Mouse (Mus musculus) T-helper 2 cell (primary cell): ENCODE data around the gene B230219D22Rik.

Source experiments
- in situ Hi-C: fragments of 300-600 bp; cut with MboI, MseI; formaldehyde crosslinking; loops from one replicate; pipeline ENCODE4 v1.15.1; 2025; ENCODE audit warnings: high pct_unique_total_duplicates

Gene B230219D22Rik

GRCm38 (mm10) chr13:55726598-55727119, 33.7 kb downstream of the B230219D22Rik start:
- in situ Hi-C loops: no loop called here

DNA sequence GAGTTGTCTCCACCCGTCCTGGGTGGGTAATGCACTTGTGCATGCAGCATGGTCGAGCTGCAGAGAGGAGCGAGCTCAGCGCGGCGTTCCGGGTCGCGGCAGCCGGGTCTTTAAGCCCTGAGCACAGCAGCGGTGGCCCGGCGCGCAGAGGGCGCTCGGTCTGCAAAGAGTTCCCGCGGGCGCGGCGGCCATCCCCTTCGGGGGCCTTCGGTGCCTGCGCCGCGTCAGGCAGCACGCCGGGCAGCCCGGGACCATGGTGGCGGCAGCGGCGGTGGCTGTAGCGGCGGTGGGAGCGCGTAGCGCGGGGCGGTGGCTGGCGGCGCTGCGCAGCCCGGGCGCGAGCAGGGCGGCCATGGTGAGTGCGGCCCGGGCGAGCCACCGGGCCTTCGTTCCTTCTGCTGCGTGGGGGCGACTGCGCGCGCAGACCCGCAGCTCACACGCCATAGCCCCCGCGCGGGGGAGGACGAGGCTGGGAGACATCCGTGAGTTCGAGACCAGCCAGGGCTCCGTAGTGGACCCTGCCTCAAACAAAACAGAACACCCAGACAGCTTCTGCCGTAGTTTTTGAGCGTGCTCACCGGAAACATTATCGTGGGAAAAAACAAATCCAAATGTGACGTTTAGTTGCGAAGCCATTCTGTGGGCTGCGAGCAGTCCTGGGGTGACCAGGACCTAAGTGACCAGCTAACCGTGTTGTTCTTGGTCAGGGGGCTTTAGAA, 34.4 kb downstream of the B230219D22Rik start, which contains the start of gene Pcbd2:
Pcbd2 (plus strand) TSS at position 249 of the 719 bp plus-strand sequence.
- in situ Hi-C loops: no loop called here

DNA sequence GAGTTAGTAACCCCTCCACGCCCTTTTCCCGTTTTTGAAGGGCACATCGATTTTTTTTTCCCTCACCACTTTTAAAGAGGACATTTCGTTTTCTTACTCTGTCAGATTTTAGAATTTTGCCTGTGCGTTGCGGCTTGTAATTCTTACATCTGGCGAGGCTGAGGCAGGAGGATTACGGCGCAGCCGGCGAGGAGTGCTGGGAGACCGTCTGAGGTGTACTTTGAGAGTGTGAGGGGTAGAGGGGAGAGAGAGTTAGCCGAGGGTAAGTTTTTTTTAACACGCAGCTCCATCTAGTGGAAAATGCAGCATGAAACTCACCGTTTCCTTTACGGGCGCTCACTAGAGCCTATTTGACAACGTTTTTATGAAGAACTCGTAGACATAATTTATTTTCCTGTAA, 34.9 kb downstream of the B230219D22Rik start:
- in situ Hi-C loops: no loop called here

DNA sequence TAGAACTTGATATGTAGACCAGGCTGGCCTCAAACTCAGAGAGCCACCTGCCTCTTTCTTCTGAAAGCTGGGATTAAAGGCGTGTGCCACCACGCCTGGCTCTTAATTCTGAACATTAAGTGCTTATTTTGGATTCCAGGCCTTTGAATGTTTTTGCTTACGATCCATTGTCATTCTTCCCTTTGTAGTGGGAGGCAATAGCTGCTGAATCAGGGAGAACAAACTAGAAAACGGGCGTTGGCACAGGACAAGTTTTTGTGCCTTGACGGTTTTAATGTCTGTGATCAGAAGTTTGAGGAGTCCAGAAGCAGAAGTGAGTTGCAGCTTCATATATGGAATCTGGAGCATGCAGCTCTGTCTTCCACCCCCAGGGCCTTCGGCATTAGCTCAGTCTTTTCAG, 37.8 kb downstream of the B230219D22Rik start:
- in situ Hi-C loops: no loop called here

GRCm38 (mm10) chr13:55732121-55732520, 39.2 kb downstream of the B230219D22Rik start:
- in situ Hi-C loops: no loop called here

DNA sequence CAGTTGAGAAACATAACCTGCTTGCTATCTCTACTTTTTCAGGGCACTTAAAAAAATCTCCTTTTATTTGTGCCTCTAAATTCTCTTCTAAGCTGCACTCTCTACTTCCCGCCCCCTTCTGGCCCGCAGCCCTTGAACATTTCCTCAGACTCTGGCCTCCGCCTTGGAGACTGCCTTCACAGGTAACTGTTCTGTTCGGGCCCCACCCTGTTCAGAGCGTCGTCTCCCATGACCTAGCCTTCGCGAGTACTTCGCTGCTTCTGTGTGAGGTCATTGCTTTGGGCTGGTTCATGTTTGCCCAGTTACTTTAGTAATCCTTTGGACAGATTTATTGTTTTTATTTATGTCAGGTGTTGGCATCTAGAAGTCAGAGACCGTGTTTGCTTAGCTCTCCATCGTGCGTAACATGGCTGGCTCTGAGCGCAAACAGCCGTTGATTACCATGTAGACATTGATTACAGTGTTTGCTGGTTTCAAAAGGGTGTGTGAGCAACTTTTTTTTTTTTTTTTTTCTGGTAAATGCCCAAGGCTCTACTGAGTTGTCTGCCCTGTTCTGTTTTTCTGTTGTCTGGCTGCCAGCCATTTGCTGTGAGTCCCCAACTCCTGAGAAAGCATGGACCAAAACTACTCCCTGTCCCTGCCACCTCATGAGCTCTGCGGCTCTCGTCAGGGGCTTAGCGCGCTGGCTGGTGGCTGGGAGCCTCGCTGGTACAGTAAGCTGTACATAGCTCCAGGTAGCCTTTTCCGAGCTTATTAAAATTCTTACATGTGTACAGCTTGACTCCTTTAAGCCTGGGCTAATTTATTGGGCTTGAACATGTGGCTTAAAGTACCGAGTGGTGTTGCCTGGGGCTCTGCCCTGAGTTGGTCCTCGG, 40.9 kb downstream of the B230219D22Rik start:
- in situ Hi-C loops: no loop called here

- in situ Hi-C loops: no loop called here
Measured at GRCm38 (mm10) chr13:55737885-55738284, 45.0 kb downstream of the B230219D22Rik start.

DNA sequence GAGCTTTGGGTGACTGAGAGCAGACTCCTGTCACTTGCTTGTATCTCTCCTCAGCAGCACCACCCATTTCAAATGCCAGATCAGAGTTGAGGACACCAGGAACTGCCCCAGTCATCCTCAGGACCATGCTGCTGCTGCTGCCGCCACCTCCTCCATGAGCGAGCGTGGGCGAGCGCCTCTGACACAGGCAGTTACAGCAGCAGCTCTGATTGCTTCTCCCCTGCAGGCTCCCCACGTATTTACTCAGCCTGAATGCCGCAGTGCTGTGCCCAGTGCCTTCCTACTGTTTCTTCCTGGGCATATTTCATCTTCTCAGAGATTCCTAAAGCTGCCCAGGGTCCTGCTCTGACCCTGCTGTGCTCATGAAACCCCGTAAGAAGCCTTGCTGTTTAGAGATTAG, 49.4 kb downstream of the B230219D22Rik start:
- in situ Hi-C loops: no loop called here
